Mouse (Mus musculus) cerebellum, postnatal 10 days (tissue): ENCODE measurements around the gene Fam83f.
A peak's percentile ranks its signal among the peaks of the same experiment; 100 is the strongest.

ENCODE experiments used
- DNase-seq, 2 experiments: peaks; one replicate each; pipeline ENCODE4 v3.0.0; 2021; ENCODE audit warnings: mixed read lengths in 2 of 2

The Fam83f gene

GRCm38 (mm10) chr15:80671295-80672252, at the start of gene Fam83f:
TSS of gene Fam83f (plus strand) at chr15:80671847.
- DNase-seq: peak in 1 of 2 experiments; percentile 29

- DNase-seq: peak; percentile 80 to 89
Observed at GRCm38 (mm10) chr15:80623171-80623837, 48.3 kb upstream of the Fam83f start.

GRCm38 (mm10) chr15:80626472-80626871, 45.2 kb upstream of the Fam83f start:
- no peak for DNase-seq

GRCm38 (mm10) chr15:80630147-80630546, 41.5 kb upstream of the Fam83f start:
- DNase-seq: no peak

GRCm38 (mm10) chr15:80630711-80631110, 40.9 kb upstream of the Fam83f start:
- no peak for DNase-seq

- no peak for DNase-seq
Observed at GRCm38 (mm10) chr15:80631311-80631710, 40.3 kb upstream of the Fam83f start.

- DNase-seq: no peak
Observed at GRCm38 (mm10) chr15:80632280-80632893, 39.3 kb upstream of the Fam83f start.

- DNase-seq: peak; percentile 39 to 65
Observed at GRCm38 (mm10) chr15:80634391-80635193, 37.1 kb upstream of the Fam83f start.

- DNase-seq: no peak
Observed at GRCm38 (mm10) chr15:80636757-80637372, 34.8 kb upstream of the Fam83f start.

- no peak for DNase-seq
Observed at GRCm38 (mm10) chr15:80639071-80639702, 32.5 kb upstream of the Fam83f start.

- DNase-seq: no peak
Observed at GRCm38 (mm10) chr15:80639874-80640273, 31.8 kb upstream of the Fam83f start.

GRCm38 (mm10) chr15:80641702-80642435, 29.8 kb upstream of the Fam83f start:
- no peak for DNase-seq

- DNase-seq: no peak
Observed at GRCm38 (mm10) chr15:80645006-80645797, 26.4 kb upstream of the Fam83f start.

GRCm38 (mm10) chr15:80648977-80649606, 22.6 kb upstream of the Fam83f start:
- DNase-seq: no peak

GRCm38 (mm10) chr15:80650412-80650811, 21.2 kb upstream of the Fam83f start:
- DNase-seq: no peak

- DNase-seq: no peak
Observed at GRCm38 (mm10) chr15:80653865-80654264, 17.8 kb upstream of the Fam83f start.

- DNase-seq: no peak
Observed at GRCm38 (mm10) chr15:80658815-80659471, 12.7 kb upstream of the Fam83f start.

- DNase-seq: no peak
Observed at GRCm38 (mm10) chr15:80660963-80661362, 10.7 kb upstream of the Fam83f start.

- DNase-seq: no peak
Observed at GRCm38 (mm10) chr15:80664444-80664843, 7.2 kb upstream of the Fam83f start.
